Mouse (Mus musculus): ENCODE measurements around the gene Arcn1. TPM values are rescaled to one million over a fixed set of nuclear protein-coding genes. Genes with fewer than 3 reads are reported as not detected.

Arcn1 gene
- polyA plus RNA-seq, 1 experiment from 2014 or later, result 148 TPM

DNA sequence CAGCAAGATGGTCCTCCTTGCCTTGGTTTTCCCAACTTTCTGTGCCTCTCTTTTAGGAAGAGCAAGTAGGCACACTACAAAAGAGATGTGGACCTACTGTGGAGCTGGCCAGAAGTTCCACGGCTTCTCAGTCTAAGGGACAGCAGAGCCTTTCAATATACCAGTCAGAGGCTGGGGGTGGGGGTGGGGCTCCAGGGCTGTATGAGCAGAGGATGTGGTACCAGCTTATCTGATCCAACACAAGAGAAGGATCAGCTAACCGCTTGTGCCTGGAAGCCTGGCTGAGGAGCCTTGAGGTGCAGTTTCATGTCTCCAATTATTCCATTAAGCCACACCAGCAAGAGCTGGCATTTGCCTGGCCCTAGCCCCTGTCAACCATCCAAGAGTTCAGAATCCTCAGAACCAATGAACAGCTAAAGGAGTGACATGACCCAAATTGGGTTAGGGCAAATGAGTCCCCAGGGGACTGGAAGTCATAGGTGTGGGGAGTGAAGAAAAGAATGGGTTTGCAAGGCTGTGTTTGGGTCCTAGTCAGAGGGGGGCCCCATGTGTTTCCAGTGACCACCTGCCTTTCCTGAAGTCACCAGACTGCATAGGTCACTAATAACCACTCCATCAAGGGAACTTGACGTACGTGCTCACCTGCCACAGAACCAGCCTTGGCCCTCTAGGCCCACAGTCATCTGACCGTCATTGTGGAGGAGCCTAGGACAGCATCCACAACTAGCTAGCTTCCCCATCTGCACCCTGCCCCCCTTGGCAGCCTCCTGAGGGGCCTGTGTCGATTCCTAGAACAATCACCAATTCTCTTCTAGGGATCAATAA is 50.4 kb downstream of the Arcn1 start:
- no peak for ATAC-seq (ENCODE audit: low FRiP score)
- Histone ChIP-seq H3K9me3 (ENCODE audit: control insufficient read depth, low read length) (no peaks in the 10 kb centered on the region), H3K4me3 (replicated peaks; ENCODE audit: low read length) (no peak overlapping the region), H3K27ac (no peak overlapping the region), H3K36me3 (replicated peaks; ENCODE audit: control insufficient read depth, insufficient read depth) (peaks cover 54% of the 10 kb centered on the region), H3K4me1 (replicated peaks; ENCODE audit: control insufficient read depth, insufficient read depth, low read length) (peaks cover 29% of the 10 kb centered on the region), H3K9ac (no peak overlapping the region), H3K4me2 (replicated peaks) (no peak overlapping the region), H3K27me3 (ENCODE audit: control insufficient read depth, insufficient read depth, low read length) (no peaks in the 10 kb centered on the region)
- WGBS, result 71% methylated on average over 6 of the region's 6 CpGs
- DNase-seq (ENCODE audit: low spot score), result no peak

GRCm38 (mm10) chr9:44715705-44716362 is 51.8 kb downstream of the Arcn1 start:
- H3K27ac ChIP-seq, result no peak overlapping the region
- H3K4me2 ChIP-seq (replicated peaks), result no peak overlapping the region
- no peaks in the 10 kb centered on the region for H3K9me3 ChIP-seq (ENCODE audit: control insufficient read depth, low read length)
- H3K4me3 ChIP-seq (replicated peaks; ENCODE audit: low read length), result no peak overlapping the region
- H3K27me3 ChIP-seq (ENCODE audit: control insufficient read depth, insufficient read depth, low read length), result no peaks in the 10 kb centered on the region
- 93% methylated on average over 29 of the region's 29 CpGs for WGBS
- ATAC-seq (ENCODE audit: low FRiP score) (no peak), DNase-seq (ENCODE audit: low spot score) (no peak)
- H3K9ac ChIP-seq, result no peak overlapping the region
- H3K36me3 ChIP-seq (replicated peaks; ENCODE audit: control insufficient read depth, insufficient read depth), result peaks cover 67% of the 10 kb centered on the region
- peaks cover 21% of the 10 kb centered on the region for H3K4me1 ChIP-seq (replicated peaks; ENCODE audit: control insufficient read depth, insufficient read depth, low read length)

DNA sequence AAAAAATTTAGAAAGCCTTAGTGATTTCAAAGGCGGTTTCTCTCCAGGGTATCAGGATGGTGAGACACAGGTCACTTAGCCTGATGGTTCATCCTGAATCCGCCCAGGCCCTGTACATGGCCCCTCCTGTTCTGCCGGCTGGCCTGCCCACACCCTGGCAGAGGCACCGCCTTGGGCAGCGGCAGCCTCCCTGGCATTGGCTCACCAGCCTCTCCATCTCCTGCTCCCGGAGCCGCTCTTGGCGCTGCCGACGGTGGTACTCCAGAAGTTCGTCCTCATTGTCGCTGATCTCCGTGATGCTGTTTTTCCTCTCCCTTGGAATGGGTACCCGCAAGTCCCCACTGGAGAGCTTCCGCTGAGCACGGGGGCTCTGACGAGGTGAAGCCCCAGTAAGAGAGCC is 52.5 kb downstream of the Arcn1 start:
- no peak overlapping the region for H3K4me3 ChIP-seq (replicated peaks; ENCODE audit: low read length)
- H3K9me3 ChIP-seq (ENCODE audit: control insufficient read depth, low read length), result no peaks in the 10 kb centered on the region
- no peak overlapping the region for H3K27ac ChIP-seq
- ATAC-seq (ENCODE audit: low FRiP score), result no peak
- no peak overlapping the region for H3K9ac ChIP-seq
- H3K4me2 ChIP-seq (replicated peaks), result no peak overlapping the region
- no peak for DNase-seq (ENCODE audit: low spot score)
- no peaks in the 10 kb centered on the region for H3K27me3 ChIP-seq (ENCODE audit: control insufficient read depth, insufficient read depth, low read length)
- 85% methylated on average over 17 of the region's 17 CpGs for WGBS
- H3K4me1 ChIP-seq (replicated peaks; ENCODE audit: control insufficient read depth, insufficient read depth, low read length), result peaks cover 15% of the 10 kb centered on the region
- peaks cover 75% of the 10 kb centered on the region for H3K36me3 ChIP-seq (replicated peaks; ENCODE audit: control insufficient read depth, insufficient read depth)

DNA sequence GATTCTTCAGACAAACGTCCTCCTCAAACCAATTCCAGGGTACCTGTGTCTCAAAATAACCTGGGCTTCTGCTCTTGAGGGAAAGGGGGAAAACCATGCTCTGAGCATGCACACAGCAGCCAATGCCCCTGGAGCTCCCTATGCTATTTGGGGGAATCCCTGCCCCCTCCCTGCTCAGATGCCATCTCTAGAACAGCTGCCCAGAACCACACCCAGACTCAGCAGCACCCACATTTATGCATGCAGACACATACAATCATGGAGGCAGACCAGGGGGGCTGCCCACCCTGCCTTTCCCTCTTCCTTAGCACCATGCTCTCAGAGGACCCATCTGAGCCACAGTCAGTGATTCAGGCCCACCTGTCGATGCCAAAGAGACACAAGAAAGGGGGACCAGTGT is 54.1 kb downstream of the Arcn1 start:
- no peak overlapping the region for H3K27ac ChIP-seq
- no peaks in the 10 kb centered on the region for H3K9me3 ChIP-seq (ENCODE audit: control insufficient read depth, low read length)
- peaks cover 78% of the 10 kb centered on the region for H3K36me3 ChIP-seq (replicated peaks; ENCODE audit: control insufficient read depth, insufficient read depth)
- no peak for ATAC-seq (ENCODE audit: low FRiP score)
- 64% methylated on average over 2 of the region's 2 CpGs for WGBS
- H3K4me3 ChIP-seq (replicated peaks; ENCODE audit: low read length), result no peak overlapping the region
- no peak overlapping the region for H3K4me2 ChIP-seq (replicated peaks)
- H3K4me1 ChIP-seq (replicated peaks; ENCODE audit: control insufficient read depth, insufficient read depth, low read length), result peaks cover 5% of the 10 kb centered on the region
- no peak overlapping the region for H3K9ac ChIP-seq
- H3K27me3 ChIP-seq (ENCODE audit: control insufficient read depth, insufficient read depth, low read length), result no peaks in the 10 kb centered on the region
- DNase-seq (ENCODE audit: low spot score), result no peak

- H3K36me3 ChIP-seq (replicated peaks; ENCODE audit: control insufficient read depth, insufficient read depth), result peaks cover 79% of the 10 kb centered on the region
- H3K4me2 ChIP-seq (replicated peaks), result no peak overlapping the region
- 94% methylated on average over 6 of the region's 6 CpGs for WGBS
- no peak for DNase-seq (ENCODE audit: low spot score)
- no peak overlapping the region for H3K27ac ChIP-seq
- peaks cover 10% of the 10 kb centered on the region for H3K4me1 ChIP-seq (replicated peaks; ENCODE audit: control insufficient read depth, insufficient read depth, low read length)
- no peak overlapping the region for H3K9ac ChIP-seq
- H3K9me3 ChIP-seq (ENCODE audit: control insufficient read depth, low read length), result no peaks in the 10 kb centered on the region
- H3K4me3 ChIP-seq (replicated peaks; ENCODE audit: low read length), result no peak overlapping the region
- no peak for ATAC-seq (ENCODE audit: low FRiP score)
- H3K27me3 ChIP-seq (ENCODE audit: control insufficient read depth, insufficient read depth, low read length), result no peaks in the 10 kb centered on the region
These were observed 54.6 kb downstream of the Arcn1 start for GRCm38 (mm10) chr9:44713080-44713479.

GRCm38 (mm10) chr9:44711602-44712001 is 56.0 kb downstream of the Arcn1 start:
- WGBS, result 69% methylated on average over 17 of the region's 17 CpGs
- no peak overlapping the region for H3K27ac ChIP-seq
- H3K4me1 ChIP-seq (replicated peaks; ENCODE audit: control insufficient read depth, insufficient read depth, low read length), result peaks cover 15% of the 10 kb centered on the region
- no peak overlapping the region for H3K9ac ChIP-seq
- H3K27me3 ChIP-seq (ENCODE audit: control insufficient read depth, insufficient read depth, low read length), result no peaks in the 10 kb centered on the region
- no peaks in the 10 kb centered on the region for H3K9me3 ChIP-seq (ENCODE audit: control insufficient read depth, low read length)
- ATAC-seq (ENCODE audit: low FRiP score) (no peak), DNase-seq (ENCODE audit: low spot score) (no peak)
- no peak overlapping the region for H3K4me3 ChIP-seq (replicated peaks; ENCODE audit: low read length)
- H3K36me3 ChIP-seq (replicated peaks; ENCODE audit: control insufficient read depth, insufficient read depth), result peaks cover 81% of the 10 kb centered on the region
- no peak overlapping the region for H3K4me2 ChIP-seq (replicated peaks)

DNA sequence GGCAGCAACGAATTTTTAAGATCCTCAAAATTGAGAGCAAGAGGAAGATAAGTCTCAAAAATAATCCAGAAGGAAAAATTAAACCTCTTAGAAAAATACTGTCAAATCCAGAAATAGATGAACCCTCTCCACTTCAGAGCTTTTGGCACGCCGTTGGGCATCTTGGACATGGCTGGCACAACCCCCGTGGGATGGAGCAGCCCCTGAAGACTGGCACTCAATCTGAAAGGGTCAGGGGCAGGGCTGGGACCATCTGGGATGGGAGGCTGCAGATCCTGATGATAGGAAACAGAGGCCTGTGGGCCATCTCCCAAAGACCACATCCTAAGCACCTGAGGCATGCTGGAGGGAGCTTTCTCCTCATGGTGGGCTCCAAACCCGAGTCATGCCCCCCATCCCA is 57.4 kb downstream of the Arcn1 start:
- ATAC-seq (ENCODE audit: low FRiP score), result no peak
- Histone ChIP-seq H3K9ac (no peak overlapping the region), H3K27ac (no peak overlapping the region), H3K36me3 (replicated peaks; ENCODE audit: control insufficient read depth, insufficient read depth) (peaks cover 80% of the 10 kb centered on the region), H3K9me3 (ENCODE audit: control insufficient read depth, low read length) (no peaks in the 10 kb centered on the region), H3K4me3 (replicated peaks; ENCODE audit: low read length) (no peak overlapping the region), H3K4me1 (replicated peaks; ENCODE audit: control insufficient read depth, insufficient read depth, low read length) (peaks cover 15% of the 10 kb centered on the region), H3K4me2 (replicated peaks) (no peak overlapping the region), H3K27me3 (ENCODE audit: control insufficient read depth, insufficient read depth, low read length) (no peaks in the 10 kb centered on the region)
- WGBS, result 80% methylated on average over 5 of the region's 5 CpGs
- no peak for DNase-seq (ENCODE audit: low spot score)

- no peaks in the 10 kb centered on the region for H3K27me3 ChIP-seq (ENCODE audit: control insufficient read depth, insufficient read depth, low read length)
- H3K4me1 ChIP-seq (replicated peaks; ENCODE audit: control insufficient read depth, insufficient read depth, low read length), result peaks cover 15% of the 10 kb centered on the region
- 45% methylated on average over 2 of the region's 2 CpGs for WGBS
- DNase-seq (ENCODE audit: low spot score) (no peak), ATAC-seq (ENCODE audit: low FRiP score) (no peak)
- no peak overlapping the region for H3K4me2 ChIP-seq (replicated peaks)
- H3K36me3 ChIP-seq (replicated peaks; ENCODE audit: control insufficient read depth, insufficient read depth), result peaks cover 80% of the 10 kb centered on the region
- H3K27ac ChIP-seq, result no peak overlapping the region
- no peaks in the 10 kb centered on the region for H3K9me3 ChIP-seq (ENCODE audit: control insufficient read depth, low read length)
- H3K4me3 ChIP-seq (replicated peaks; ENCODE audit: low read length), result no peak overlapping the region
- H3K9ac ChIP-seq, result no peak overlapping the region
These were observed 58.0 kb downstream of the Arcn1 start for GRCm38 (mm10) chr9:44709600-44709999.

GRCm38 (mm10) chr9:44708925-44709324 is 58.7 kb downstream of the Arcn1 start:
- WGBS, result 9% methylated on average over 6 of the region's 6 CpGs
- DNase-seq (ENCODE audit: low spot score) (no peak), ATAC-seq (ENCODE audit: low FRiP score) (peak; percentile 18; the same call in 1 of the 2 replicates)
- Histone ChIP-seq H3K9ac (no peak overlapping the region), H3K36me3 (replicated peaks; ENCODE audit: control insufficient read depth, insufficient read depth) (peaks cover 80% of the 10 kb centered on the region), H3K27me3 (ENCODE audit: control insufficient read depth, insufficient read depth, low read length) (no peaks in the 10 kb centered on the region), H3K27ac (no peak overlapping the region), H3K4me2 (replicated peaks) (peak overlapping the region; percentile 49), H3K9me3 (ENCODE audit: control insufficient read depth, low read length) (no peaks in the 10 kb centered on the region), H3K4me1 (replicated peaks; ENCODE audit: control insufficient read depth, insufficient read depth, low read length) (peaks cover 15% of the 10 kb centered on the region), H3K4me3 (replicated peaks; ENCODE audit: low read length) (no peak overlapping the region)

All from hindbrain, embryonic 14.5 days (tissue).